Mouse (Mus musculus) megakaryocyte, embryonic 14.5 days (primary cell): ENCODE results near the gene Phf12.

Source experiments
- FLI1 ChIP-seq: IDR thresholded peaks from 2 replicates; pipeline ENCODE4 v1.6.1; 2012; ENCODE audit warnings: low read length, inconsistent platforms, mixed read lengths
- GATA1 ChIP-seq: IDR thresholded peaks from 3 replicates; pipeline ENCODE4 v1.6.1; 2012; ENCODE audit warnings: mixed read lengths, low read length, inconsistent platforms, borderline replicate concordance

DNA sequence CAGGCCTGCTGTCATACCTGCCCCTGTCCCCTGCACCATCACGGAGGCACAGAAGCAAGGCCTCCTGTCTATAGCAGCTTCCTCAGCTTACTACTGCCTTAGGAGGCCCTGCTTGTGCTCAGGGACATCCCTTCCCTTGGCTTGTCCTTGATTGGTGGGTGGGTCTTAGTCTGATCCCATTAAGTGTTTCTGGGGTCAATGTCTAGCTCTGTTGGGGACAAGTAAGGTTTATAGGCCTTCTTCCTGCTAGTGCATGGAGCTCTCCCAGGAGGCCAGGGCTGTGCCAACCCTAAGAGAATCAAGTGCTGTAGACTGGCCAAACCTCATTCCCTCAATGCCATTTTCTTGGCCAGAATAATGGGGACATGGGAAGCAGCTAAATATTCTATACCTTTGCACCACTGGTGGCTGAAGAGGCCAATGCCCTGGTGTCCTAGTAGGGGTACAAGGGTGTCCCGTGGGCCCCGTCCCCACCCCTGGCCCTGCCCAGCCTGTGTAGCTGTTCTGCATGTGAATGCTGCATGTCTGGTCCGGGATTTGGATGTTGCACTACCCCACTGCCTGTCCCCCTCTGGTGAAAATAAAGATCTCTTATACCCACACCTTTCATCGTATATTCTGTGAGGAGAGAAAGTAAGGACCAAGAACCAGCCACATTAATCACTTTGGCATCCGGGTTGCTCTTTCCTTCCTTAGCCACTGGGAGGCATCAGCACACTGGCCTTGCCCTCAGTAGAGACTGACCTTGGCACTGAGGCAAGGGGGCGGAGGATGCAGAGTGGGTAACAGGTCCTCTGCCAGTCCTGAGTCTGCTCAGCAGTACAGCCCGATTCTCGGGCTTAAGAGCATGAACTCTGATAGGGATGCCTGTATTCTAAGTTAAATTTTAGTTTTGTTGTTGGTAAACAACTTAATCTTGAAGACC is 77.5 kb downstream of the Phf12 start:
- TF ChIP-seq GATA1, result no peak
- TF ChIP-seq FLI1, result no peak
